Mouse (Mus musculus): ENCODE measurements around the gene Fam107b. TPM values are rescaled to one million over a fixed set of nuclear protein-coding genes. Genes with fewer than 3 reads are reported as not detected.

The Fam107b gene
- polyA plus RNA-seq, 1 experiment from 2014 or later: 39.3 TPM

- no peak overlapping the region for H3K27ac ChIP-seq (replicated peaks)
- WGBS: 89% methylated on average over 7 of the region's 7 CpGs
Measured at GRCm38 (mm10) chr2:3623207-3623980, 53.1 kb downstream of the Fam107b start.

GRCm38 (mm10) chr2:3623981-3624584 is 53.8 kb downstream of the Fam107b start:
- Histone ChIP-seq H3K9me3 (replicated peaks) (no peaks in the 10 kb centered on the region), H3K4me1 (no peaks in the 10 kb centered on the region), H3K27ac (replicated peaks) (no peak overlapping the region), H3K4me3 (no peak overlapping the region), H3K27me3 (ENCODE audit: low read depth, poor library complexity, severe bottlenecking) (no peaks in the 10 kb centered on the region), H3K36me3 (no peaks in the 10 kb centered on the region)
- 93% methylated on average over 7 of the region's 7 CpGs for WGBS
- no peak for DNase-seq (ENCODE audit: low spot score)

More at GRCm38 (mm10) chr2:3623207-3623980, 53.1 kb downstream of the Fam107b start:
- H3K4me3 ChIP-seq: no peak overlapping the region
- H3K4me1 ChIP-seq: no peaks in the 10 kb centered on the region
- no peaks in the 10 kb centered on the region for H3K27me3 ChIP-seq (ENCODE audit: low read depth, poor library complexity, severe bottlenecking)
- DNase-seq (ENCODE audit: low spot score): no peak
- no peaks in the 10 kb centered on the region for H3K9me3 ChIP-seq (replicated peaks)
- H3K36me3 ChIP-seq: no peaks in the 10 kb centered on the region

DNA sequence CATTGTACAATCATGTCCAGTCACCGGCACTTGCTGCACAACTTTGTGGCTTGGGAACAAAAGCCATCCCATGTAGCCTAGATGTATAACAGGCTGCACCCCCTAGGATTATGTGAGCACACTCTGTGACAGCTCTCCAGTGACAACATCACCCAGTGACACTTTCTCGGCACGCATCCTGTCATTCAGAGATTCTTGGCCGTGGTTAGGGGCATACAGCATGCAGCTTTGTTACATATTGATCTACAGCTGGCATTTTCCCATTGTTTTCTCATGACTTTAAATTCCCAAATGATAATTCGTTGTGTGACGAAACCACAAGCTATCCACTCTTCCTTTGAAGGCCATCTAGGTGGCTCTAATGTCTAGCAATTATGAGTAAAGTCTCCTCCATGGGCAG is 58.8 kb downstream of the Fam107b start:
- no peaks in the 10 kb centered on the region for H3K27me3 ChIP-seq (ENCODE audit: low read depth, poor library complexity, severe bottlenecking)
- WGBS: 89% methylated on average over 6 of the region's 6 CpGs

DNA sequence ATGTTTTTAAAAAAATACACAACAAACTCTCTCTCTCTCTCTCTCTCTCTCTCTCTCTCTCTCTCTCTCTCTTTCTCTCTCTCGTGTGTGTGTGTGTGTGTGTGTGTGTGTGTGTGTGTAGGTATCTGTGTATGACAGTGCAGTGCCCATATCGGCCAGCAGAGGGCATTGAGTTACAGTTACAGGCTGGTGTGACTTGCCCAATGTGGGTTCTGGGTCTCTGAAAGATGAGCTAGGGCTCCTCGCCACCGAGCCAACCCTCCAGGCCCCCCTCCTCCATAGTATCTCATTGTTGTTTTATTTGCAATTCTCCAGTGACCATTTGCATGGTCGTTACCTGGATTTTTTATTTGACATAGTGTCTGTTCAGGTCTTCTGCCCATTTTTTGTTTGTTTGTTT is 59.5 kb downstream of the Fam107b start:
- H3K27ac ChIP-seq (replicated peaks): no peak overlapping the region
- H3K36me3 ChIP-seq: no peaks in the 10 kb centered on the region
- H3K27me3 ChIP-seq (ENCODE audit: low read depth, poor library complexity, severe bottlenecking): no peaks in the 10 kb centered on the region
- no peak for DNase-seq (ENCODE audit: low spot score)
- peaks cover 5% of the 10 kb centered on the region; the same call in 1 of the 2 replicates for H3K9me3 ChIP-seq (replicated peaks)
- 86% methylated on average over 5 of the region's 5 CpGs for WGBS
- no peak overlapping the region for H3K4me3 ChIP-seq
- H3K4me1 ChIP-seq: no peaks in the 10 kb centered on the region

More for the DNA sequence above, 58.8 kb downstream of the Fam107b start:
- no peaks in the 10 kb centered on the region for H3K36me3 ChIP-seq
- H3K27ac ChIP-seq (replicated peaks): no peak overlapping the region
- peaks cover 5% of the 10 kb centered on the region; the same call in 1 of the 2 replicates for H3K9me3 ChIP-seq (replicated peaks)
- DNase-seq (ENCODE audit: low spot score): no peak
- no peaks in the 10 kb centered on the region for H3K4me1 ChIP-seq
- H3K4me3 ChIP-seq: no peak overlapping the region

DNA sequence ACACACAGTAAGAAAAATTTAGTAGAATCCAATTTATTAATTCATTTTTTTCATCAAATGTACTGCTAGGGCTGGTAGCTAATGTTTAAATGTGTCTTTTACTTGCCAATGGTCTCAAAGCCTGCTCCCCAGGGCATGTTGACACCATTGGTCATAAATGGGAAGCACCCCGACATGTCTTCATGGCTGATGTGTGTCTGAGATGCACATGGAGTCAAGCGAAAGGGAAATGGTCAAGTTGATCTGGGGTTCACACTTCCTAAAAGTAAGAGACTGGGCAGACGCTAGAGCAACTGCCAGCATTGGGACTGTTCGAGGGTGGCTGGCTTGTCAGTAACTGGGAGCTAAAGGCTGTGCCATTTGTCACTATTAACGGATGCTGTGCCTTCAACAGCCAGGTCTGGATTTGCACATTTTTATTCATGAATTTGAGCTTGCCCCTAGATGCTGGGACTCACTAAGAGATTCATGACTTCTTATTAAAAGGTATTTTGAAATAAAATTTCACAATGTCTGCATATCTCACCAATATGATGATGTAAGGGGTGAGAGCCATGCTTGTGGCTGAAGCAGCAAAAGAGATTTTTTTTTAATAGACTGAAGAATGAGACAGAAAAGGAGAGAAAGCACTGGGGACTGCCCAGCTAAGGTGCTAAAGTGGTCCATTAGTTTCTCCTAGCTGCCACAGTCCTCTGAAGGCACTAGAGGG is 60.6 kb downstream of the Fam107b start:
- WGBS: 88% methylated on average over 5 of the region's 5 CpGs
- Histone ChIP-seq H3K27me3 (ENCODE audit: low read depth, poor library complexity, severe bottlenecking) (no peaks in the 10 kb centered on the region), H3K4me3 (no peak overlapping the region), H3K36me3 (no peaks in the 10 kb centered on the region), H3K4me1 (no peaks in the 10 kb centered on the region), H3K27ac (replicated peaks) (no peak overlapping the region), H3K9me3 (replicated peaks) (peaks cover 5% of the 10 kb centered on the region; the same call in 1 of the 2 replicates)
- DNase-seq (ENCODE audit: low spot score): no peak

DNA sequence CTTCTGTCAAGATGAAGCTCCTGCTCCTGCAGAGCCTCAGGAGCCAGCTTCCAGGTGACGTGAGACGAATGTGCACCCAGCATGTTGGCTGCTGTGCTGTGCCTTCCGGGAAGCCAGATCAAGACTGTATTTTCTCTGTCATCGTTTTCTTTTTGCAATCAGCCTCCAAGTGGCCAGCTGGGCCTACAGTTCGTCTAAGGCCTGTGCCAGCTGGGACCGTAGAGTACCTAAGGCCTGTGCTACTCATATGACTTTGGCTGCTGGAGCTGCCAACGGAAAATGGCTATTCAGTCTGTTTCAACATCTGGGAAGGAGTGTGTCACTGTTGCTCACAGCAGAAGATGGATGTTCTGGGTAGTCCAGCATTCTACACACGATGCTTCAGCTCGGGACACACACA is 62.8 kb downstream of the Fam107b start:
- H3K4me3 ChIP-seq: no peak overlapping the region
- H3K9me3 ChIP-seq (replicated peaks): peaks cover 5% of the 10 kb centered on the region; the same call in 1 of the 2 replicates
- 90% methylated on average over 9 of the region's 9 CpGs for WGBS
- no peaks in the 10 kb centered on the region for H3K4me1 ChIP-seq
- no peaks in the 10 kb centered on the region for H3K36me3 ChIP-seq
- DNase-seq (ENCODE audit: low spot score): no peak
- H3K27ac ChIP-seq (replicated peaks): no peak overlapping the region
- no peaks in the 10 kb centered on the region for H3K27me3 ChIP-seq (ENCODE audit: low read depth, poor library complexity, severe bottlenecking)

GRCm38 (mm10) chr2:3636771-3637170 is 66.5 kb downstream of the Fam107b start:
- no peak overlapping the region for H3K4me3 ChIP-seq
- no peaks in the 10 kb centered on the region for H3K4me1 ChIP-seq
- H3K36me3 ChIP-seq: no peaks in the 10 kb centered on the region
- no peak overlapping the region for H3K27ac ChIP-seq (replicated peaks)
- no peaks in the 10 kb centered on the region for H3K27me3 ChIP-seq (ENCODE audit: low read depth, poor library complexity, severe bottlenecking)
- no peaks in the 10 kb centered on the region for H3K9me3 ChIP-seq (replicated peaks)
- WGBS: 80% methylated on average over 5 of the region's 5 CpGs
- DNase-seq (ENCODE audit: low spot score): no peak

- no peaks in the 10 kb centered on the region for H3K4me1 ChIP-seq
- no peak overlapping the region for H3K27ac ChIP-seq (replicated peaks)
- WGBS: 79% methylated on average over 9 of the region's 9 CpGs
- no peaks in the 10 kb centered on the region for H3K9me3 ChIP-seq (replicated peaks)
- H3K36me3 ChIP-seq: no peaks in the 10 kb centered on the region
- no peak for DNase-seq (ENCODE audit: low spot score)
- H3K4me3 ChIP-seq: no peak overlapping the region
- no peaks in the 10 kb centered on the region for H3K27me3 ChIP-seq (ENCODE audit: low read depth, poor library complexity, severe bottlenecking)
Measured at GRCm38 (mm10) chr2:3641001-3641770, 70.9 kb downstream of the Fam107b start.

GRCm38 (mm10) chr2:3642949-3643348 is 72.7 kb downstream of the Fam107b start:
- Histone ChIP-seq H3K27me3 (ENCODE audit: low read depth, poor library complexity, severe bottlenecking) (no peaks in the 10 kb centered on the region), H3K27ac (replicated peaks) (no peak overlapping the region), H3K4me1 (no peaks in the 10 kb centered on the region), H3K36me3 (no peaks in the 10 kb centered on the region), H3K4me3 (no peak overlapping the region), H3K9me3 (replicated peaks) (no peaks in the 10 kb centered on the region)
- no peak for DNase-seq (ENCODE audit: low spot score)

DNA sequence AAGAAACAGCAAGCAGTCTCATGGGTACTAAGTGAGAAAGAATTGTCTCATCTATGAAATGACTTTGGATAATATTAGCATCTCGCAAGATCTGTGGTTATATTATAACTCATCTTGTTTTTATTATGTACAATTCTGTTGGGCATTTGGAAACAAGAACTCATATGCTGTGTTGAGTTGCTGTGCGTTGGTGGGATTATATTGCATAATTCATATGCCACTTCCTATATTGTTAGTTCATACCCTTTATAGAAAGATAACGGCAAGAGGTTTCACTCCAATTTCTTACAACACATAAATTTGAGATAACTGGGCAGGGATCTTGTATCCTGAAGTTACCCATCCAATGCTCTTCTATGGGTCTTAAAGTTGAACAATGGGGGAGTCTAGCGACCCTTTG is 75.5 kb downstream of the Fam107b start:
- H3K27me3 ChIP-seq (ENCODE audit: low read depth, poor library complexity, severe bottlenecking): no peaks in the 10 kb centered on the region
- no peak for DNase-seq (ENCODE audit: low spot score)
- H3K9me3 ChIP-seq (replicated peaks): no peaks in the 10 kb centered on the region
- no peak overlapping the region for H3K4me3 ChIP-seq
- WGBS: 91% methylated on average over 4 of the region's 4 CpGs
- H3K36me3 ChIP-seq: no peaks in the 10 kb centered on the region
- H3K4me1 ChIP-seq: no peaks in the 10 kb centered on the region
- no peak overlapping the region for H3K27ac ChIP-seq (replicated peaks)

GRCm38 (mm10) chr2:3649171-3649570 is 78.9 kb downstream of the Fam107b start:
- no peak overlapping the region for H3K4me3 ChIP-seq
- no peaks in the 10 kb centered on the region for H3K9me3 ChIP-seq (replicated peaks)
- H3K4me1 ChIP-seq: no peaks in the 10 kb centered on the region
- H3K27me3 ChIP-seq (ENCODE audit: low read depth, poor library complexity, severe bottlenecking): no peaks in the 10 kb centered on the region
- no peak overlapping the region for H3K27ac ChIP-seq (replicated peaks)
- DNase-seq (ENCODE audit: low spot score): no peak
- WGBS: 88% methylated on average over 5 of the region's 5 CpGs
- no peaks in the 10 kb centered on the region for H3K36me3 ChIP-seq

GRCm38 (mm10) chr2:3654606-3655005 is 84.3 kb downstream of the Fam107b start:
- H3K27me3 ChIP-seq (ENCODE audit: low read depth, poor library complexity, severe bottlenecking): no peaks in the 10 kb centered on the region
- no peak overlapping the region for H3K4me3 ChIP-seq
- no peaks in the 10 kb centered on the region for H3K36me3 ChIP-seq
- DNase-seq (ENCODE audit: low spot score): no peak
- peaks cover 18% of the 10 kb centered on the region for H3K4me1 ChIP-seq
- H3K9me3 ChIP-seq (replicated peaks): no peaks in the 10 kb centered on the region
- no peak overlapping the region for H3K27ac ChIP-seq (replicated peaks)
